Mouse (Mus musculus): Measurements from ENCODE around the gene Adamts20.

DNA sequence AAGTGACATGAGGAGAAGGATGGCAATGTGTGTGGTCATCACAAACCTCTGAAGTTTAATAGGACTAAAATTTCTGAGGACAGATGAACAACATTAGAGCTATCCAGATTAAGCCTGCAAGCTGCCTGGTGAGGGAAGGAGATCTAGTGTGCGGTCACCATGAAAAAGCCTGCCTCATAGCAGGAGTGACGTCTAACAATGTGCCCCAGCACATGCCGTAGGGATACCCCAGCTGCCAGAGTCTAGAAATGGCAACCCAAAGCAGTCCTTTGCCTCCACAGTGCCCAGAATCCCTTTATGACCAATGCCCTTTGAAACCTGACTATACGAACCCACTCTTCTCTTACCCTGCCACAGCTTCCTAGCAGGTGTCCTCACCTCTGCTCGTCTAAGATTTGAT lies 46.8 kb downstream of the Adamts20 start:
- TF ChIP-seq CTCF (IDR thresholded peaks at IDR 0.05; ENCODE audit: borderline replicate concordance, control insufficient read depth, extremely low read depth, insufficient read depth, low read length, poor library complexity): no peak
- TF ChIP-seq POLR2A (IDR thresholded peaks at IDR 0.05; ENCODE audit: control insufficient read depth, extremely low read depth, insufficient read depth, low read length, poor library complexity): no peak

All from thymus, adult 2 months (tissue).